Mouse (Mus musculus): Measurements from ENCODE around the gene Kif5c. TPM values are rescaled to one million over a fixed set of nuclear protein-coding genes. Genes with fewer than 3 reads are reported as not detected.

Gene Kif5c
- polyA plus RNA-seq, 1 experiment from 2014 or later = 183 TPM

DNA sequence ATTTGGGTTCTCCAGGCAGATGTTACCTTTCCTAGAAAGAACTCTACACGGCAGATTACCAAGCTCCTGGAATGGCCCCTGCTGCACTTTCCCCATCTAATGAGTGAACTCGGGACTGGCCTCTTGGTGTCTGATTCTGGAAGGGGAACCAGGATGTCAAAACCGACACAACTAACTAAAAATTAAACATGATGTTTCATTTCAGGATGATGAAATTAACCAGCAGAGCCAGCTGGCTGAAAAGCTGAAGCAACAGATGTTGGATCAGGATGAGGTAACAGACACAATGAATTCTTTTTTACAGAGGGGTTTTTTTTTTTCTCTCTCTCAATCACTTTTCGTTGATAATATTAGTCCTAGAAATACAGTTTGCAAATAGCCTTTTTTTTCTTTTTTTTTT lies 108.6 kb downstream of the Kif5c start:
- H3K4me1 ChIP-seq (replicated peaks) = peaks cover 27% of the 10 kb centered on the region
- H3K9ac ChIP-seq (replicated peaks) = no peak overlapping the region
- WGBS = 82% methylated on average over 4 of the region's 4 CpGs
- no peak overlapping the region for H3K4me2 ChIP-seq (replicated peaks)
- H3K4me3 ChIP-seq (replicated peaks) = no peak overlapping the region
- H3K36me3 ChIP-seq = peaks cover 67% of the 10 kb centered on the region
- no peak for ATAC-seq
- H3K27ac ChIP-seq = no peak overlapping the region
- no peaks in the 10 kb centered on the region for H3K9me3 ChIP-seq
- H3K27me3 ChIP-seq = no peaks in the 10 kb centered on the region

DNA sequence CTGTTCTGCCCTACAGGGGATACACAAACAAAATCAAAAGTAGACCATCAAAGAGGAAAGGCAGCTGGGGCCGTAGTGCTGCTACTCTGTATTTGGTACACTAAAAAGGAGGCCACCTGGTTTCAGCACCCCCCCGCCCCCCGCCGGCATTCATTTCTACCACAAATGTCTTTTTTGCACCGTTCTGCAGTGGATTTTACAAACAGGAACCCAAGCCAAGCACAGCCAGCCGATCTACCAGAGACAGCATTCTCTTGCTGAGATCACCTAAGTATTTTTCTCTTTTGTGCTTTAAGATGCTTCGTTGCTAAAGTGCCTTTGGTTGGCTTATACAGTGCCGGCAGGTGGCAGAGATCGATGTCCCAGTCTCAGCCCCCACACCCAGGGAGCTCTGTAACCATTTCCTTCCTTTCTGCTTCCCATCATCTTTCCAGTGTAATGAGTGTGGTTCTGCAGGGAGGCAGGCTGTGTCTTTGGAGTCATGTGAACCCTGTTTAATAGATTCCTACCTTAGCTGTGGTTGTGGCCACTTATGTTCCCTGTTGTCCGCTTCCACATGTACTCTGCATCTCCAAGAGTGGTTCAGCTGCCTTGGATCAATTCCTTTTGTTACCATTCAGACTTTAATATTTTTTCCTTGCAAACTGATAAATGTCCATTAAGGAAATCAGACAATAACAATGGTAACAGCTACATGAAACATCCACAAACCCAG lies 110.0 kb downstream of the Kif5c start:
- no peak overlapping the region for H3K9ac ChIP-seq (replicated peaks)
- no peaks in the 10 kb centered on the region for H3K9me3 ChIP-seq
- H3K27me3 ChIP-seq = no peaks in the 10 kb centered on the region
- ATAC-seq = no peak
- peaks cover 19% of the 10 kb centered on the region for H3K4me1 ChIP-seq (replicated peaks)
- WGBS = 91% methylated on average over 10 of the region's 10 CpGs
- no peak overlapping the region for H3K4me3 ChIP-seq (replicated peaks)
- H3K27ac ChIP-seq = no peak overlapping the region
- H3K4me2 ChIP-seq (replicated peaks) = no peak overlapping the region
- H3K36me3 ChIP-seq = peaks cover 64% of the 10 kb centered on the region

DNA sequence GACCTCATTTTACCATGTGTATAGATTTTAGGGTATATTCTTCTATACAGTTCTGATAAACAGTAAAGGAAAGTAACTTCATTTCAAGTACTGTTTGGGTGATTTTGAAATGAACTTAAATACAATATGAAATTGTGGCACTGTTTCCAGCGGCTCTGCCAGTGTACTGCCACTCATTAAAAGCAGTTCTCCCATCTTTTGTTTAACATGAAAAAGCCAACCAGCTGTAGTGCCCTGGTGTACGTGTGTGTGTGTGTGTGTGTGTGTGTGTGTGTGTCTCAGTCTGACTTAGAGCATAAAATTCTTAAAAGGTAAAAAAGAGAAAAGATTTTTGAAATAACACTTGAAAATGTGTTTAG lies 110.5 kb downstream of the Kif5c start:
- H3K4me2 ChIP-seq (replicated peaks) = no peak overlapping the region
- H3K4me3 ChIP-seq (replicated peaks) = no peak overlapping the region
- H3K27me3 ChIP-seq = no peaks in the 10 kb centered on the region
- H3K9me3 ChIP-seq = no peaks in the 10 kb centered on the region
- ATAC-seq = no peak
- 75% methylated on average over 2 of the region's 2 CpGs for WGBS
- no peak overlapping the region for H3K9ac ChIP-seq (replicated peaks)
- H3K36me3 ChIP-seq = peaks cover 59% of the 10 kb centered on the region
- H3K27ac ChIP-seq = no peak overlapping the region
- peaks cover 18% of the 10 kb centered on the region for H3K4me1 ChIP-seq (replicated peaks)

DNA sequence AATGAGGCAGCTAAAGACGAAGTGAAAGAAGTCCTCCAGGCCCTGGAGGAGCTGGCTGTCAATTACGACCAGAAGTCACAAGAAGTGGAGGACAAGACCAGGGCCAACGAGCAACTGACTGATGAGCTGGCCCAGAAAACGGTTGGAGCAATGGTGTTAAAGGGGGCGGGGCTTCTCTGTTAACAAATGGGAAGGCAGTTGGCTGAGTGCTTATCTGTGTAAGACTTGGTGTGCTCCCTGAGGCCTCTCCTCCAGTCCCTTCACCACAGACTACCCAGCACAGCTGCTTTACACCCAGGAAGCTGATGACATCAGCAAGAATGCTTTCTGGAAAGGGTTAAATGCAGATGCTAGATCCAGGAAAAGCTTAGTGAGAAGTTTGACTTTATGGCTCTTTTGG lies 111.1 kb downstream of the Kif5c start:
- H3K27ac ChIP-seq = no peak overlapping the region
- no peaks in the 10 kb centered on the region for H3K9me3 ChIP-seq
- no peak for ATAC-seq
- no peak overlapping the region for H3K4me3 ChIP-seq (replicated peaks)
- 63% methylated on average over 5 of the region's 5 CpGs for WGBS
- H3K4me1 ChIP-seq (replicated peaks) = peaks cover 18% of the 10 kb centered on the region
- peaks cover 58% of the 10 kb centered on the region for H3K36me3 ChIP-seq
- no peak overlapping the region for H3K4me2 ChIP-seq (replicated peaks)
- H3K9ac ChIP-seq (replicated peaks) = no peak overlapping the region
- H3K27me3 ChIP-seq = no peaks in the 10 kb centered on the region

DNA sequence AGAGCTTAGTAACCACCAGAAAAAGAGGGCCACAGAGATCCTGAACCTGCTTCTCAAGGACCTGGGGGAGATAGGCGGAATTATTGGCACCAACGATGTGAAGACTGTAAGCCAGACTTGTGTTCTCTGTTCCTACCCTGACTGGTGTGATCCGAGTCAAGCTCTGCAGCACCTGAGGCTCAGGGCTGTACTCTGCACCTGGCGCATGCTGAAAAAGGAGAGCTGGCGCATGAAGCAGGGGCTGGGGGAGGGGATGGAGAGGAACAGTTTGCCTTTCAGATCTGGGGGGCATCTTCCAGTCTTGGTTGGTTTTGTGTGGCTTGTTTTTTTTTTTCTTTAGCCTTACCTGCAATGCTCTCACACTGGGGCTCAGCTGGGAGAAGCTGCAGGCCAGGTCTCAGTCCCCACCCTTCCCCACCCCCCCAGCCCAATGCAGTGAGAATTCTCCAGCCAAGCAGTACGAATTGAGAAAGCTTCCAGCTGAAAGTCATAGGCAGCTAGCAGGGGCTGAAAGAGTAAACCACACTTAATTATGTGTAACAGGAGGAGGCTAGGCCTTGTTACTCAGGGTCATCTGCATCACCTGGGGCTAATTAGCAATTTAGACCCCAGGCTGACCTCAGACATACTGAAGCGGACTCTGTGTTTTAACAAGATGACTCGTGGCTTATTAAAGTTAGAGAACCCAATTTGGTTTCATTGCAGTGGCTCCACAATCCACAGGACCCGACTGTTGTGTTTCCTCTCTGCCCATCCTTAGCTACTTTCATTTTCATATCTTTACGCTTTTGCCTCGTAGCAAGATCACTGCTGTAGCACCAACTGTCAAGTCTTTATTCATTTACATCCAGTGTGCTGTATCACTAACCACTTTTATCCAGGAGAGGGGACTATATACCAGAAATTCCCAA lies 113.9 kb downstream of the Kif5c start:
- Histone ChIP-seq H3K9ac (replicated peaks) (no peak overlapping the region), H3K27ac (0 out of 2 replicates have a peak overlapping the region, but pooled peaks have one; percentile 19), H3K27me3 (no peaks in the 10 kb centered on the region), H3K4me2 (replicated peaks) (no peak overlapping the region), H3K4me1 (replicated peaks) (peaks cover 6% of the 10 kb centered on the region; the same call in 1 of the 2 replicates), H3K36me3 (peaks cover 76% of the 10 kb centered on the region), H3K4me3 (replicated peaks) (no peak overlapping the region), H3K9me3 (no peaks in the 10 kb centered on the region)
- 75% methylated on average over 11 of the region's 11 CpGs for WGBS
- ATAC-seq = no peak

DNA sequence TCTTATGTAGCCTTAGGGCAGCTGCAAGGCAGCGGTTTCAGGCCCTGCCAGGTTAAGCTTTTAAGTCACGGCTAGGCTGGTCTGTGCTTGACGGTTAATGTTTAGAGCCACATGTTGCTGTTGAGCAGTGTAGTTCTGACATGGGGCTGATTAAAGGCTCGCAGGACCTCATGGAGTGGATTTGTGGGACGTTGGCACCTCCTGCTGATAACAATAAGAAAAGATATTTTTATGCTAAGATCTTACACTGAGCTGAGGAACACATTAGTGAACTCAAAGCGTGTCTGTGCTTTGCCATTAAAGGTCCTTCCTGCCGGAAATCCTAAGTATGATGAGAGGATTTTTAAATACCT lies 114.5 kb downstream of the Kif5c start:
- peaks cover 77% of the 10 kb centered on the region for H3K36me3 ChIP-seq

DNA sequence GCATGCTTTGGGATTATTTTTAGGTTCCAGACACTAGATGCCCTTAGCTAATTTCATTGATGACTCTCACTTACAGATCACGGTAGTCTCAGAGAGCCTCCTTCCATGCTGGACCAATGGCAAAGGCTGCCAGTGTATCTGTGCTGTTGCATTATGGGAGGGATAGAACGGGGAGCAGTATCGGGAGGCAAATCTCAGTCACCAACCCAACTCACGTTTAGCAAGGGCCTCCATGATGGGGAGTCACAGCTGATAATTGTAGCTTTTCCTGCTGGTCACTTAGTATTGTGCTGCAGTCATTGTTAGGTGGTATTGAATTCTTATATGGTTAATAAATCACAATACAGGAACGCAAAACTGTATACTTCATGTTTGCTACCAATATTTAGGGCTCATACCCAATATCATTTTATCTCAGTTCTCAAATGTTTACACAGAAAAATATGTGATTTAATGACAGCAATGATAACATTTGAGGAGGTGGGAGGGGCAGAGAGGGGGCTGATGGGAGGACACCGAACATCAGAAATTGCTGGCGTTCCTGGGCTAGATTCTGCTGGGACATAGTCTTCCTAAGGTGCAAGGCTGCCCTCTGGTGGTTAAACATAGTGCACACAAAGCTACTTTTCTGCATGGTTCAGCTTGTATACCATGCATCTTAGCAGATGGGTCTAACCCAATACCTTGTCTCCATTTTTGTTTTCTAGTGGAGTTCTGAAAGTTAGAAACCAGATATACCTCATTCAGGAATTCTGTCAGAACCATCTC lies 115.1 kb downstream of the Kif5c start:
- no peak overlapping the region for H3K27ac ChIP-seq
- WGBS = 56% methylated on average over 7 of the region's 7 CpGs

More for the DNA sequence above, 114.5 kb downstream of the Kif5c start:
- ATAC-seq = peak; percentile 38; the same call in 1 of the 2 replicates
- Histone ChIP-seq H3K9me3 (no peaks in the 10 kb centered on the region), H3K4me3 (replicated peaks) (no peak overlapping the region), H3K4me1 (replicated peaks) (peaks cover 6% of the 10 kb centered on the region; the same call in 1 of the 2 replicates), H3K27ac (no peak overlapping the region), H3K4me2 (replicated peaks) (no peak overlapping the region), H3K27me3 (no peaks in the 10 kb centered on the region), H3K9ac (replicated peaks) (no peak overlapping the region)
- 64% methylated on average over 7 of the region's 7 CpGs for WGBS

DNA sequence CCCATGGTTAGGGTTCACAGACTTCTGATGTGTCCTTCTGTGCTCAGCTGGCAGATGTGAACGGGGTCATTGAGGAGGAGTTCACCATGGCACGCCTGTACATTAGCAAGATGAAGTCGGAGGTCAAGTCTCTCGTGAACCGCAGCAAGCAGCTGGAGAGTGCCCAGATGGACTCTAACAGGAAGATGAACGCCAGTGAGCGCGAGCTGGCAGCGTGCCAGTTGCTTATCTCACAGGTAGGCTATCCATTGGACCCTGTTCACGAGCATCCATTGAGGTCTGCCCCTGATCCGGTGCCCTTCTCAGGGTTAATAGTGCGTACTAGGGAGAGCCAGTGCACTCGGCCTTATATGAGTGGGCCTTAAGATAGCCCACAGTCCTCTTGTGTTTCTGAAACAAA lies 116.3 kb downstream of the Kif5c start:
- WGBS = 91% methylated on average over 13 of the region's 13 CpGs

More for the DNA sequence above, 115.1 kb downstream of the Kif5c start:
- no peak overlapping the region for H3K4me2 ChIP-seq (replicated peaks)
- peaks cover 6% of the 10 kb centered on the region; the same call in 1 of the 2 replicates for H3K4me1 ChIP-seq (replicated peaks)
- H3K4me3 ChIP-seq (replicated peaks) = no peak overlapping the region
- no peaks in the 10 kb centered on the region for H3K27me3 ChIP-seq
- peaks cover 77% of the 10 kb centered on the region for H3K36me3 ChIP-seq
- H3K9ac ChIP-seq (replicated peaks) = no peak overlapping the region
- ATAC-seq = peak; percentile 65
- H3K9me3 ChIP-seq = no peaks in the 10 kb centered on the region

DNA sequence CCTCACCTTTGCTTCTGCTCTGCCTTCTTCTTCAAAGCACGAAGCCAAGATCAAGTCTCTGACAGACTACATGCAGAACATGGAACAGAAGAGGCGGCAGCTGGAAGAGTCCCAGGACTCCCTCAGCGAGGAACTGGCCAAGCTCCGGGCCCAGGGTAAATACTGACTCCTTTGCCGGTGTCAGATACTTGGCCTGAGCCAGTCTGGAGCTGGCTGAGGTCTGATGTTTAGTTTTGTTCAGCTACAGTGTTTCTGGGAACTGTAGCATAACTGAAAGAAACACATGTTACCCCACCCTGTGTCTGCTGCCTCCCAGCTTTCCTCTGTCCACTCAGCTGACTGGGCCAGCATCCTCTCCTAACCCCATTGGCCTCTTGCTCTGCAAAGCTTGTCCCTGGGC lies 119.9 kb downstream of the Kif5c start:
- 88% methylated on average over 5 of the region's 5 CpGs for WGBS
- ATAC-seq = no peak
- Histone ChIP-seq H3K27me3 (no peaks in the 10 kb centered on the region), H3K4me3 (replicated peaks) (no peak overlapping the region), H3K4me2 (replicated peaks) (no peak overlapping the region), H3K27ac (no peak overlapping the region), H3K9ac (replicated peaks) (no peak overlapping the region), H3K36me3 (peaks cover 73% of the 10 kb centered on the region), H3K4me1 (replicated peaks) (peaks cover 35% of the 10 kb centered on the region), H3K9me3 (no peaks in the 10 kb centered on the region)

More for the DNA sequence above, 116.3 kb downstream of the Kif5c start:
- Histone ChIP-seq H3K27ac (no peak overlapping the region), H3K4me1 (replicated peaks) (peaks cover 6% of the 10 kb centered on the region; the same call in 1 of the 2 replicates), H3K36me3 (peaks cover 74% of the 10 kb centered on the region), H3K9me3 (no peaks in the 10 kb centered on the region), H3K4me3 (replicated peaks) (no peak overlapping the region), H3K9ac (replicated peaks) (no peak overlapping the region), H3K27me3 (no peaks in the 10 kb centered on the region), H3K4me2 (replicated peaks) (no peak overlapping the region)
- ATAC-seq = no peak

DNA sequence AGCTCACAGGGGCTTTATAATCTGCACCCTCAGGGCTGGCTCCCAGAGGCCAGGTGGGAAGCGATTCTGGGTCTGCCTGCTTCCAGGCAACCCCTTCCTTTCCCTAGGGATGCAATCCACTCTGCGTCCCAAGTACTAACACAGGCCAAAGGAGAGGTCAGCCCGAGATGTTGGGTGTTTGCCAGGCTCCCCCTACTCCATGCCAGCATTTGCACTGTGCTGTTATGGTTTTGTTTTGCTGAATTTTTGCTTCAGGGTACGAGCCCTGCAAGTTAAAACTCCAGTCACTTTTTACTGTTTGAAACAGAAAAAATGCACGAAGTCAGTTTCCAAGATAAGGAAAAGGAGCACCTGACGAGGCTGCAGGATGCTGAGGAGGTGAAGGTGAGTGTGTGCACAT lies 121.9 kb downstream of the Kif5c start:
- WGBS = 81% methylated on average over 6 of the region's 6 CpGs
- Histone ChIP-seq H3K4me3 (replicated peaks) (no peak overlapping the region), H3K9me3 (no peaks in the 10 kb centered on the region), H3K27ac (peak overlapping the region; percentile 60; the same call in 1 of the 2 replicates), H3K4me2 (replicated peaks) (no peak overlapping the region), H3K9ac (replicated peaks) (no peak overlapping the region), H3K4me1 (replicated peaks) (peaks cover 50% of the 10 kb centered on the region), H3K36me3 (peaks cover 79% of the 10 kb centered on the region), H3K27me3 (no peaks in the 10 kb centered on the region)
- no peak for ATAC-seq

DNA sequence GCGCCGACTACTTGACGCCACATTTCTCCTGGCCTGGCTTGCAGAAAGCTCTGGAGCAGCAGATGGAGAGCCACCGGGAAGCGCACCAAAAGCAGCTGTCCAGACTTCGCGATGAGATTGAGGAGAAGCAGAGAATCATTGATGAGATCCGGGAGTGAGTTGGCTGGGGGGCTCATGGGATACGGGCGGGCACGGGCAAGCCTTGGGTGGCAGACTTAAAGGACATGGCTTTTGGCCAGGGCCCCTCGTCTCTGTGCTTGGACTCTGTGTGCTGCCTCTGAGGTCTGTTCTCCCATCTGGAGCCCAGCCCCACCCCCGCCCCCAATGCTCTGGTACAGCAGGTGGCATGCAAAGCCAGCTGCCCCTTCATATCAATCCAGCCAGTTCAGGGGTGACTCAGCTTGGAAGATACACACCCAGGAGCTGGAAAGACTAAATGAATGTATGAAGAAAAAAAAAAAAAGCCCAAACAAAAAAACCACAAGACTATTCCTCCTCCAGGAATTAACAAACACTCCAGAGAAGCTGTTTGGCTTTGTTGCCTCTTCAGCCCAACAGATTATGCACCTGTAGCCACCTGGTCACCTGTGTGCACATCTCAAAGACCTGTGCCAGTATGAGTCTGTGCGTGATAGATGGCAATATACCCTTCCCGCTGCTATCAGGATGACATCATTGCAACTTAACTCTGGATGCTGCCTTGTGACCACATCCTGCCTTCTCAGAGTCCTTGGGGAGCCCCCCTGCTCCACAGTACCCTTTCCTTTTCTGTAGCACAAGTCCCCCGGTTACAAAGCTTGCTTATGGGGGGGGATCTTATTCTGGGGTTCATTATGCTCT lies 123.0 kb downstream of the Kif5c start:
- H3K4me3 ChIP-seq (replicated peaks) = no peak overlapping the region
- H3K4me2 ChIP-seq (replicated peaks) = no peak overlapping the region
- H3K9me3 ChIP-seq = no peaks in the 10 kb centered on the region
- ATAC-seq = peak; percentile 53
- 63% methylated on average over 16 of the region's 16 CpGs for WGBS
- no peak overlapping the region for H3K9ac ChIP-seq (replicated peaks)
- H3K4me1 ChIP-seq (replicated peaks) = peaks cover 50% of the 10 kb centered on the region
- H3K36me3 ChIP-seq = peaks cover 82% of the 10 kb centered on the region
- peak overlapping the region; percentile 60 for H3K27ac ChIP-seq
- no peaks in the 10 kb centered on the region for H3K27me3 ChIP-seq

Data from midbrain, embryonic 13.5 days (tissue).